Mouse (Mus musculus): ENCODE measurements around the gene Sh3bp2. TPM values are rescaled to one million over a fixed set of nuclear protein-coding genes. Genes with fewer than 3 reads are reported as not detected.

The Sh3bp2 gene
- polyA plus RNA-seq, 1 experiment from 2014 or later = 6.8 TPM

- 0 out of 4 replicates have a peak overlapping the region, but pooled peaks of 1 of the 2 experiments have one; percentile 1 for H3K27ac ChIP-seq (replicated peaks in 1 of 2; ENCODE audit: control insufficient read depth in 1 of 2, insufficient read depth in 1 of 2, low read depth in 2 of 2, low read length in 2 of 2)
- WGBS = 1% methylated on average over 45 of the region's 49 CpGs
- peaks cover 27% of the 10 kb centered on the region for H3K36me3 ChIP-seq (ENCODE audit: control insufficient read depth, insufficient read depth, low read length)
- H3K27me3 ChIP-seq (ENCODE audit: control insufficient read depth, insufficient read depth, low read length) = no peaks in the 10 kb centered on the region
- peak overlapping the region; percentile 76 for H3K4me2 ChIP-seq (ENCODE audit: low read length)
- peaks cover 10 to 11% of the 10 kb centered on the region in 2 experiments for H3K4me1 ChIP-seq (ENCODE audit: control insufficient read depth in 2 of 2, insufficient read depth in 2 of 2, low read length in 2 of 2)
- H3K4me3 ChIP-seq (ENCODE audit: control insufficient read depth in 1 of 2, insufficient read depth in 1 of 2, low read depth in 1 of 2, low read length in 2 of 2) = peak overlapping the region; percentile 80 to 85
- peak overlapping the region; percentile 91 for H3K9ac ChIP-seq (ENCODE audit: low read length)
- no peaks in the 10 kb centered on the region for H3K9me3 ChIP-seq (ENCODE audit: control insufficient read depth, low read length)
- ATAC-seq (ENCODE audit: insufficient number of reproducible peaks, insufficient read depth, low FRiP score, low read depth) = peak; percentile 76
Measured at GRCm38 (mm10) chr5:34549483-34550221, 24.0 kb downstream of the Sh3bp2 start.

DNA sequence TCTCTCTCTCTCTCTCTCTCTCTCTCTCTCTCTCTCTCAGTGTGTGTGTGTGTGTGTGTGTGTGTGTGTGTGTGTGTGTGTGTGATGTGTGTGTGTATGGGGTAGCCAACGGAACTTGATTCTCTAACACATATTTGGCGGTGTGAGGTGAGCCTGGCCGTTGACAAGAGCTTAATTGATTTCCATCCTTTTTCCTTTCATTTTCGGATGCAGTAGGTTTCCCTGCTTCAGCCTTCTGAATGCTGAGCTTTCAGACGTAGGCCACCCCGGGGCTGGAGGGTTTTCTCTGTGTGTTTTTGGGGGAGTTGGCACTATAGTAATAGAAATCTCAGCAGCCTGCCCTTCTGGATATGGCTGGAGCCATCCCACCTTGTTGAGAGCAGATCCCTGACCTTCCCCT is 24.6 kb downstream of the Sh3bp2 start:
- Histone ChIP-seq H3K9ac (ENCODE audit: low read length) (peak overlapping the region; percentile 91), H3K4me2 (ENCODE audit: low read length) (peak overlapping the region; percentile 76), H3K4me3 (ENCODE audit: control insufficient read depth in 1 of 2, insufficient read depth in 1 of 2, low read depth in 1 of 2, low read length in 2 of 2) (peak overlapping the region; percentile 80 to 85), H3K36me3 (ENCODE audit: control insufficient read depth, insufficient read depth, low read length) (peaks cover 32% of the 10 kb centered on the region), H3K9me3 (ENCODE audit: control insufficient read depth, low read length) (no peaks in the 10 kb centered on the region), H3K4me1 (ENCODE audit: control insufficient read depth in 2 of 2, insufficient read depth in 2 of 2, low read length in 2 of 2) (peaks cover 10 to 11% of the 10 kb centered on the region in 2 experiments), H3K27me3 (ENCODE audit: control insufficient read depth, insufficient read depth, low read length) (no peaks in the 10 kb centered on the region), H3K27ac (replicated peaks in 1 of 2; ENCODE audit: control insufficient read depth in 1 of 2, insufficient read depth in 1 of 2, low read depth in 2 of 2, low read length in 2 of 2) (no peak overlapping the region)
- ATAC-seq (ENCODE audit: insufficient number of reproducible peaks, insufficient read depth, low FRiP score, low read depth) = no peak
- WGBS = 43% methylated on average over 6 of the region's 6 CpGs

DNA sequence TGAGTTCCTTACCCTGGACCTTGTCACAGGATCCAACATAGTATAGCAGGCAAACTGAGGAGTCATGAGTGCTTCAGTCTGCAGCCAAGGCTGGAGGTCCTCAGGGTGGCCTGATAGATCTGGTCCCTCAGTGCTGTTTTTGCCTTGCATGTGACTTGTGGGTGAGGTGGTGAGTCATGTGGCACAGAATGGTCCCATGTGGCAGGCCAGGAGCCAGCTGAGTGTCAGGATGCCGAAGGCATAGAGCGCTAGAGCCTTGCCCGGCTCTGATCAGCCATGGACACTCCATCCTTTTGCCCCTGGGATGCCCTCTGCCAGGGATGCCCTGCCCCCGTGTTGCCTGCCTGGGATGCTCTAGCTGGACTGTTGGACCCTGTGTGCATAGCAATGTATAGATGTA is 26.2 kb downstream of the Sh3bp2 start:
- H3K9me3 ChIP-seq (ENCODE audit: control insufficient read depth, low read length) = no peaks in the 10 kb centered on the region
- H3K4me2 ChIP-seq (ENCODE audit: low read length) = no peak overlapping the region
- H3K27ac ChIP-seq (replicated peaks in 1 of 2; ENCODE audit: control insufficient read depth in 1 of 2, insufficient read depth in 1 of 2, low read depth in 2 of 2, low read length in 2 of 2) = no peak overlapping the region
- peaks cover 47% of the 10 kb centered on the region for H3K36me3 ChIP-seq (ENCODE audit: control insufficient read depth, insufficient read depth, low read length)
- no peak overlapping the region for H3K4me3 ChIP-seq (ENCODE audit: control insufficient read depth in 1 of 2, insufficient read depth in 1 of 2, low read depth in 1 of 2, low read length in 2 of 2)
- no peak overlapping the region for H3K9ac ChIP-seq (ENCODE audit: low read length)
- peaks cover 10 to 11% of the 10 kb centered on the region in 2 experiments for H3K4me1 ChIP-seq (ENCODE audit: control insufficient read depth in 2 of 2, insufficient read depth in 2 of 2, low read length in 2 of 2)
- ATAC-seq (ENCODE audit: insufficient number of reproducible peaks, insufficient read depth, low FRiP score, low read depth) = no peak
- WGBS = 93% methylated on average over 4 of the region's 4 CpGs
- H3K27me3 ChIP-seq (ENCODE audit: control insufficient read depth, insufficient read depth, low read length) = no peaks in the 10 kb centered on the region

DNA sequence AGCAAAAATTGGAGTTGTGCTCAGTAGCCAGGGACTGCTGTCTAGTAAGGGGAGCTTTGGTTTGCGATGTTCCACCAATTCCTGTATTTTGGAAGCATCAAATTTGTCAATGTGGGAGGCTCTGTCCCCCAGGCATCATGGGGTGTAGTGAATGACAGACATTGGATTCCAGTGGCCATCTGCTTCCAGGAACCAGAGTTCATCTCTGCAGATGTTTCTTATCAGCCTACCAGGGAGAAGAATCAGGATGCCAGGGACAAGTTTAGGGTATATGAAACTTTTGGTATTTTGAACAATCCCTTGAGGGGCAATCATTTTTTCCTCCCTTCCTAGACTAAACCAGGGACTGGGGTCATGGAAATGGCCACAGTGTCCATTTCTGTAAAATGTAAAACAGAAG is 38.2 kb downstream of the Sh3bp2 start:
- ATAC-seq (ENCODE audit: insufficient number of reproducible peaks, insufficient read depth, low FRiP score, low read depth) = no peak
- Histone ChIP-seq H3K4me2 (ENCODE audit: low read length) (no peak overlapping the region), H3K36me3 (ENCODE audit: control insufficient read depth, insufficient read depth, low read length) (peaks cover 48% of the 10 kb centered on the region), H3K27ac (replicated peaks in 1 of 2; ENCODE audit: control insufficient read depth in 1 of 2, insufficient read depth in 1 of 2, low read depth in 2 of 2, low read length in 2 of 2) (no peak overlapping the region), H3K4me1 (ENCODE audit: control insufficient read depth in 2 of 2, insufficient read depth in 2 of 2, low read length in 2 of 2) (peaks cover 4 to 17% of the 10 kb centered on the region in 2 experiments), H3K9ac (ENCODE audit: low read length) (no peak overlapping the region), H3K4me3 (ENCODE audit: control insufficient read depth in 1 of 2, insufficient read depth in 1 of 2, low read depth in 1 of 2, low read length in 2 of 2) (no peak overlapping the region), H3K9me3 (ENCODE audit: control insufficient read depth, low read length) (no peaks in the 10 kb centered on the region), H3K27me3 (ENCODE audit: control insufficient read depth, insufficient read depth, low read length) (no peaks in the 10 kb centered on the region)
- 85% methylated on average over 1 of the region's 1 CpGs for WGBS

- no peak for ATAC-seq (ENCODE audit: insufficient number of reproducible peaks, insufficient read depth, low FRiP score, low read depth)
- WGBS = 74% methylated on average over 4 of the region's 4 CpGs
- no peak overlapping the region for H3K4me3 ChIP-seq (ENCODE audit: control insufficient read depth in 1 of 2, insufficient read depth in 1 of 2, low read depth in 1 of 2, low read length in 2 of 2)
Measured at GRCm38 (mm10) chr5:34564291-34564690, 38.7 kb downstream of the Sh3bp2 start.

GRCm38 (mm10) chr5:34565545-34566283 is 40.1 kb downstream of the Sh3bp2 start:
- Histone ChIP-seq H3K27ac (replicated peaks in 1 of 2; ENCODE audit: control insufficient read depth in 1 of 2, insufficient read depth in 1 of 2, low read depth in 2 of 2, low read length in 2 of 2) (peak overlapping the region; percentile 68 to 75), H3K9me3 (ENCODE audit: control insufficient read depth, low read length) (no peaks in the 10 kb centered on the region), H3K36me3 (ENCODE audit: control insufficient read depth, insufficient read depth, low read length) (peaks cover 29% of the 10 kb centered on the region), H3K4me1 (ENCODE audit: control insufficient read depth in 2 of 2, insufficient read depth in 2 of 2, low read length in 2 of 2) (peaks cover 4 to 17% of the 10 kb centered on the region in 2 experiments), H3K4me3 (ENCODE audit: control insufficient read depth in 1 of 2, insufficient read depth in 1 of 2, low read depth in 1 of 2, low read length in 2 of 2) (no peak overlapping the region), H3K9ac (ENCODE audit: low read length) (peak overlapping the region; percentile 16; the same call in 1 of the 2 replicates), H3K27me3 (ENCODE audit: control insufficient read depth, insufficient read depth, low read length) (no peaks in the 10 kb centered on the region), H3K4me2 (ENCODE audit: low read length) (peak overlapping the region; percentile 39)
- ATAC-seq (ENCODE audit: insufficient number of reproducible peaks, insufficient read depth, low FRiP score, low read depth) = peak; percentile 63
- 24% methylated on average over 7 of the region's 7 CpGs for WGBS

More at GRCm38 (mm10) chr5:34564291-34564690, 38.7 kb downstream of the Sh3bp2 start:
- Histone ChIP-seq H3K27me3 (ENCODE audit: control insufficient read depth, insufficient read depth, low read length) (no peaks in the 10 kb centered on the region), H3K4me1 (ENCODE audit: control insufficient read depth in 2 of 2, insufficient read depth in 2 of 2, low read length in 2 of 2) (peaks cover 4 to 17% of the 10 kb centered on the region in 2 experiments), H3K4me2 (ENCODE audit: low read length) (no peak overlapping the region), H3K9me3 (ENCODE audit: control insufficient read depth, low read length) (no peaks in the 10 kb centered on the region), H3K36me3 (ENCODE audit: control insufficient read depth, insufficient read depth, low read length) (peaks cover 43% of the 10 kb centered on the region), H3K9ac (ENCODE audit: low read length) (no peak overlapping the region), H3K27ac (replicated peaks in 1 of 2; ENCODE audit: control insufficient read depth in 1 of 2, insufficient read depth in 1 of 2, low read depth in 2 of 2, low read length in 2 of 2) (0 out of 4 replicates have a peak overlapping the region, but pooled peaks of 1 of the 2 experiments have one; percentile 75)

- no peak for ATAC-seq (ENCODE audit: insufficient number of reproducible peaks, insufficient read depth, low FRiP score, low read depth)
- H3K4me3 ChIP-seq (ENCODE audit: control insufficient read depth in 1 of 2, insufficient read depth in 1 of 2, low read depth in 1 of 2, low read length in 2 of 2) = no peak overlapping the region
- H3K9me3 ChIP-seq (ENCODE audit: control insufficient read depth, low read length) = no peaks in the 10 kb centered on the region
- H3K9ac ChIP-seq (ENCODE audit: low read length) = no peak overlapping the region
- no peaks in the 10 kb centered on the region for H3K27me3 ChIP-seq (ENCODE audit: control insufficient read depth, insufficient read depth, low read length)
- peaks cover 8 to 24% of the 10 kb centered on the region in 2 experiments for H3K4me1 ChIP-seq (ENCODE audit: control insufficient read depth in 2 of 2, insufficient read depth in 2 of 2, low read length in 2 of 2)
- no peaks in the 10 kb centered on the region for H3K36me3 ChIP-seq (ENCODE audit: control insufficient read depth, insufficient read depth, low read length)
- WGBS = 91% methylated on average over 3 of the region's 3 CpGs
- no peak overlapping the region for H3K27ac ChIP-seq (replicated peaks in 1 of 2; ENCODE audit: control insufficient read depth in 1 of 2, insufficient read depth in 1 of 2, low read depth in 2 of 2, low read length in 2 of 2)
- H3K4me2 ChIP-seq (ENCODE audit: low read length) = no peak overlapping the region
Measured at GRCm38 (mm10) chr5:34571551-34571950, 45.9 kb downstream of the Sh3bp2 start.
